Mouse (Mus musculus) CH12.LX (cell line): Measurements from ENCODE around the gene Vmn1r51.

Experiments
- BHLHE40 ChIP-seq: IDR thresholded peaks from 2 replicates; pipeline ENCODE4 v1.6.1; 2011; ENCODE audit warnings: mild to moderate bottlenecking, low read depth, low read length, improper control_type of control experiment
- CTCF ChIP-seq, 2 experiments: IDR thresholded peaks in 1 of 2; conservative IDR thresholded peaks in 1 of 2; 2 replicates each; pipeline ENCODE4 v1.5.1; 2011 to 2012; ENCODE audit warnings: low read depth in 2 of 2, low read length in 2 of 2, improper control_type of control experiment in 1 of 2, inconsistent platforms in 1 of 2, mild to moderate bottlenecking in 1 of 2, moderate library complexity in 1 of 2
- MAX ChIP-seq: IDR thresholded peaks from 2 replicates; pipeline ENCODE4 v1.6.1; 2011; ENCODE audit warnings: low read length, improper control_type of control experiment
- RAD21 ChIP-seq: IDR thresholded peaks from 2 replicates; pipeline ENCODE4 v1.6.1; 2011; ENCODE audit warnings: low read depth, mild to moderate bottlenecking, low read length, improper control_type of control experiment, moderate library complexity

DNA sequence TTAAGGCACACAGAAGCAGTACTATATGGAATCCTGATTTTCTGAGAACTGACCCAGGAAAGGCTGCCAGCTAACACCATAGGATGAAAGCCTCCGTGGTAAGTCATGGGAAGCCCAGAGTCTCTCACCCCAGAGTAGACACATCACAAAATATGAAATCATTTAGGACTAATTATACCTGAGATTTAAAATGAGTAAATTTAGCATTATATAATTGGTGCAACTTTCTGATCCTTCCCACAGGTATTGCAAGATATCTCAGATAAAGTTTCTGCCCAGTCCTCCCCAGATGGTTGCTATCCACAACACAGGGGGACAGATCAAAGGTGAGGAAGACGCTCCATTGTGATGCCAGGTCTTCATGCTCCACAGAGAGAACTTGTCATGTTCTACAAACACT lies 21.3 kb upstream of the Vmn1r51 start, which contains the start of gene Vmn1r50:
- TF ChIP-seq CTCF (conservative IDR thresholded peaks at IDR 0.05 in 1 of 2, IDR thresholded peaks at IDR 0.05 in 1 of 2; ENCODE audit: low read depth in 2 of 2, low read length in 2 of 2) (no peak), MAX (no peak), RAD21 (no peak), BHLHE40 (no peak)
